Comparison of ENCODE assay signal across 10 mouse cellular contexts in the genomic region with DNA sequence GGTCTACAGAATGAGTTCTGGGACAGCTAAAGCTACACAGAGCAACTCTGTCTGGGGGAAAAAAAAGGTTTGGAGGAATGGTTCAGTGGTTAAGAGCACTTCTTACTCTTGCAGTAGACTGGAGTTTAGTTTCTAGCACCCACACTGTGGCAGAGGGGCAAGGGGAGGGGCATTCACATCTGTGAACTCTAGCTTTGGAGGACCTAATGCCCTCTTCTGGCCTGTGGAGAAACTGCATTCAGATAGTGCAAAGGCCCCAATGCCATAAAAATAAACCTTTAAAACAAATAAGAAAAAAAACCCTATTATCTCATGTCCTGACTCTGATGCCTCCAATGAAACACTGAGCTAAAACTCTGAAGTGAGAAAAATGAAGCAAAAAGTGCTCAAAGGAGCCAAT. TPM values are rescaled to one million over a fixed set of nuclear protein-coding genes. Genes with fewer than 3 reads are reported as not detected.
A peak's percentile ranks its signal among the peaks of the same experiment; 100 is the strongest.
DNase-seq lines count a peak whose midpoint lies in the region; ATAC-seq and TF ChIP-seq lines count a peak whose summit lies in the region.
"Had no signal": no experiment of that assay in that cellular context is flagged by ENCODE, and none has a peak within 500 bp of the region (broad histone marks: within the 10 kb centered on the region; RNA-seq: fewer than 3 reads in every experiment).

No protein-coding gene starts in this region.

- DNase-seq in kidney, postnatal 0 days (ENCODE audit: low spot score): peak; percentile 13
- no peak for DNase-seq in kidney, adult 11 months
- DNase-seq in Muller cell, postnatal 12 days (ENCODE audit: inconsistent ontology term): peak; percentile 6
- peak; percentile 31 to 44 for DNase-seq in thymus, postnatal 10 days (ENCODE audit: low spot score in 2 of 2)
- no peak for DNase-seq in cerebellum, adult 9-10 months
- no peak for DNase-seq in layer of hippocampus, postnatal 25 days (ENCODE audit: extremely low spot score in 1 of 2, low spot score in 1 of 2)
- DNase-seq: kidney, adult 9 months had no signal

- no peaks in the 10 kb centered on the region for H3K36me3 ChIP-seq in kidney, postnatal 0 days (ENCODE audit: insufficient read depth, low read length)
- no peaks in the 10 kb centered on the region for H3K36me3 ChIP-seq in liver, embryonic 12.5 days
- no peaks in the 10 kb centered on the region for H3K36me3 ChIP-seq in heart, embryonic 11.5 days (ENCODE audit: control insufficient read depth, insufficient read depth, low read length)
- H3K36me3 ChIP-seq: liver, embryonic 15.5 days had no signal

- no peak for ATAC-seq in kidney, postnatal 0 days (replicated peaks; ENCODE audit: low FRiP score, low read depth)
- 0 out of 2 replicates have a peak, but pooled peaks have one; percentile 38 for ATAC-seq in liver, embryonic 12.5 days
- ATAC-seq in heart, embryonic 11.5 days (replicated peaks; ENCODE audit: insufficient number of reproducible peaks, low FRiP score, low TSS enrichment): no peak

- H3K4me2 ChIP-seq in kidney, postnatal 0 days (ENCODE audit: low read length): no peak overlapping the region
- H3K4me2 ChIP-seq in liver, embryonic 12.5 days: no peak overlapping the region
- no peak overlapping the region for H3K4me2 ChIP-seq in heart, embryonic 11.5 days
- H3K4me2 ChIP-seq: liver, embryonic 15.5 days had no signal

- no peaks in the 10 kb centered on the region for H3K9me3 ChIP-seq in kidney, postnatal 0 days (replicated peaks; ENCODE audit: low read length)
- H3K9me3 ChIP-seq in liver, embryonic 12.5 days (replicated peaks): no peaks in the 10 kb centered on the region
- no peaks in the 10 kb centered on the region for H3K9me3 ChIP-seq in heart, embryonic 11.5 days (replicated peaks; ENCODE audit: control insufficient read depth, low read length)
- H3K9me3 ChIP-seq: liver, embryonic 15.5 days had no signal

- H3K9ac ChIP-seq in kidney, postnatal 0 days (ENCODE audit: low read depth, low read length): no peak overlapping the region
- no peak overlapping the region for H3K9ac ChIP-seq in liver, embryonic 12.5 days
- H3K9ac ChIP-seq in heart, embryonic 11.5 days (ENCODE audit: low read depth, low read length): no peak overlapping the region
- H3K9ac ChIP-seq: liver, embryonic 15.5 days had no signal

- no peaks in the 10 kb centered on the region for H3K27me3 ChIP-seq in kidney, postnatal 0 days (ENCODE audit: insufficient read depth, low read length)
- H3K27me3 ChIP-seq in liver, embryonic 12.5 days (replicated peaks): no peaks in the 10 kb centered on the region
- no peaks in the 10 kb centered on the region for H3K27me3 ChIP-seq in heart, embryonic 11.5 days (ENCODE audit: control insufficient read depth, insufficient read depth, low read length)
- H3K27me3 ChIP-seq: liver, embryonic 15.5 days had no signal

- peak; percentile 57 for TF ChIP-seq CTCF in kidney, postnatal 0 days (IDR thresholded peaks at IDR 0.05; ENCODE audit: low read depth)

- H3K4me3 ChIP-seq in kidney, postnatal 0 days (replicated peaks; ENCODE audit: low read depth, low read length): no peak overlapping the region
- H3K4me3 ChIP-seq in liver, embryonic 12.5 days: no peak overlapping the region
- H3K4me3 ChIP-seq in heart, embryonic 11.5 days (ENCODE audit: low read depth, low read length): no peak overlapping the region
- H3K4me3 ChIP-seq: liver, embryonic 15.5 days had no signal

- no peaks in the 10 kb centered on the region for H3K4me1 ChIP-seq in kidney, postnatal 0 days (replicated peaks; ENCODE audit: insufficient read depth, low read length)
- H3K4me1 ChIP-seq in liver, embryonic 12.5 days: peaks cover 2% of the 10 kb centered on the region
- no peaks in the 10 kb centered on the region for H3K4me1 ChIP-seq in heart, embryonic 11.5 days (ENCODE audit: control insufficient read depth, insufficient read depth, low read length)

- no peak overlapping the region for H3K27ac ChIP-seq in kidney, postnatal 0 days
- H3K27ac ChIP-seq in liver, embryonic 12.5 days: no peak overlapping the region
- H3K27ac ChIP-seq in heart, embryonic 11.5 days (ENCODE audit: low read depth, low read length): no peak overlapping the region
- H3K27ac ChIP-seq: liver, embryonic 15.5 days had no signal

RNA-seq across cellular contexts. Expression of a gene that starts 16.3 kb away (rescaled TPM):
- 0.29 and 0.32 TPM in 2 replicates for polyA plus RNA-seq in kidney, postnatal 0 days (2015; fragmentation: Nextera tagmentation; extraction: Ambion mirVana)
- 0.24 and 0.43 TPM in 2 replicates for polyA plus RNA-seq in liver, embryonic 12.5 days (2016; fragmentation: Nextera tagmentation; extraction: Ambion mirVana)
- total RNA-seq in layer of hippocampus, postnatal 25 days (2021): 1 to 10 TPM in 1 of 2 experiments, under 1 TPM in 1; 0.91 to 1.3 TPM
- polyA plus RNA-seq in heart, embryonic 11.5 days (2014; fragmentation: Nextera tagmentation; extraction: Ambion mirVana): 0.53 and 0.65 TPM in 2 replicates

RNA-seq across cellular contexts. Expression of a gene that starts 21.4 kb away (rescaled TPM):
- 1,052 and 1,143 TPM in 2 replicates for polyA plus RNA-seq in kidney, postnatal 0 days (2015; fragmentation: Nextera tagmentation; extraction: Ambion mirVana)
- 813 and 821 TPM in 2 replicates for polyA plus RNA-seq in liver, embryonic 12.5 days (2016; fragmentation: Nextera tagmentation; extraction: Ambion mirVana)
- 100 to 1,000 TPM; 379 to 453 TPM for total RNA-seq in layer of hippocampus, postnatal 25 days (2021)
- 659 and 704 TPM in 2 replicates for polyA plus RNA-seq in heart, embryonic 11.5 days (2014; fragmentation: Nextera tagmentation; extraction: Ambion mirVana)

RNA-seq across cellular contexts. Expression of a gene that starts 22.1 kb away (rescaled TPM):
- polyA plus RNA-seq in kidney, postnatal 0 days (2015; fragmentation: Nextera tagmentation; extraction: Ambion mirVana): 7.7 and 8.0 TPM in 2 replicates
- polyA plus RNA-seq in liver, embryonic 12.5 days (2016; fragmentation: Nextera tagmentation; extraction: Ambion mirVana): 4.4 and 5.1 TPM in 2 replicates
- total RNA-seq in layer of hippocampus, postnatal 25 days (2021): 10 to 100 TPM; 10.2 to 12.1 TPM
- 6.8 and 7.1 TPM in 2 replicates for polyA plus RNA-seq in heart, embryonic 11.5 days (2014; fragmentation: Nextera tagmentation; extraction: Ambion mirVana)

RNA-seq across cellular contexts. Expression of a gene that starts 34.2 kb away (rescaled TPM):
- 6.7 and 7.1 TPM in 2 replicates for polyA plus RNA-seq in kidney, postnatal 0 days (2015; fragmentation: Nextera tagmentation; extraction: Ambion mirVana)
- polyA plus RNA-seq in liver, embryonic 12.5 days (2016; fragmentation: Nextera tagmentation; extraction: Ambion mirVana): 5.4 and 5.7 TPM in 2 replicates
- 1 to 10 TPM; 8.1 to 9.1 TPM for total RNA-seq in layer of hippocampus, postnatal 25 days (2021)
- 4.3 and 5.5 TPM in 2 replicates for polyA plus RNA-seq in heart, embryonic 11.5 days (2014; fragmentation: Nextera tagmentation; extraction: Ambion mirVana)

RNA-seq across cellular contexts. Expression of a gene that starts 45.9 kb away (rescaled TPM):
- 11.8 and 12.9 TPM in 2 replicates for polyA plus RNA-seq in kidney, postnatal 0 days (2015; fragmentation: Nextera tagmentation; extraction: Ambion mirVana)
- 5.9 and 6.6 TPM in 2 replicates for polyA plus RNA-seq in liver, embryonic 12.5 days (2016; fragmentation: Nextera tagmentation; extraction: Ambion mirVana)
- total RNA-seq in layer of hippocampus, postnatal 25 days (2021): 10 to 100 TPM; 14.4 to 15.1 TPM
- polyA plus RNA-seq in heart, embryonic 11.5 days (2014; fragmentation: Nextera tagmentation; extraction: Ambion mirVana): 14.5 and 17.0 TPM in 2 replicates

Comparison
In these comparisons a context has a peak if more than half of its experiments do, and no peak if none do; other contexts are left out.
1. DNase-seq: peak in kidney, postnatal 0 days (single experiment), Muller cell, postnatal 12 days (single experiment) and thymus, postnatal 10 days (2 of 2); none in kidney, adult 11 months (single experiment), cerebellum, adult 9-10 months (single experiment) and layer of hippocampus, postnatal 25 days (0 of 2).